Mouse (Mus musculus) hematopoietic stem cell, adult 5-6 weeks (primary cell): ENCODE results near the gene Lrrc59. TPM values are rescaled to one million over a fixed set of nuclear protein-coding genes. Genes with fewer than 3 reads are reported as not detected.
"Not testable (repeated sequence)": the region's sequence is repeated elsewhere in the genome, so short reads cannot be mapped to it uniquely, and the experiment has no call there.

Experiments
- ATAC-seq, 2 experiments: fragments of 125-278 bp in 1 of 2; replicated peaks in 1 of 2; 2 replicates each; pipeline ENCODE4 v1.8.0; 2016 to 2017; ENCODE audit warnings: inconsistent platforms in 2 of 2, mild to moderate bottlenecking in 2 of 2, moderate number of reproducible peaks in 2 of 2, low read depth in 1 of 2, moderate TSS enrichment in 1 of 2; ENCODE audit not compliant: low FRiP score in 2 of 2, poor library complexity in 2 of 2, severe bottlenecking in 2 of 2, insufficient read depth in 1 of 2, low TSS enrichment in 1 of 2
- total RNA-seq: library from RNA; stranded (forward); fragments of 172-1452, 232-1000 nt; gene quantifications from 2 replicates; pipeline ENCODE4 v1.2.3, GENCODE M21; 2017

The Lrrc59 gene
- total RNA-seq, 1 experiment from 2014 or later, result 117 TPM

GRCm38 (mm10) chr11:94676754-94677606 is 47.4 kb downstream of the Lrrc59 start, which contains the start of gene Xylt2:
Xylt2 (minus strand) TSS chr11:94677515.
- ATAC-seq, result peak; percentile 90

- peak in 1 of 2 experiments; percentile 26; a peak in 1 of 4 replicates for ATAC-seq
Observed at GRCm38 (mm10) chr11:94677607-94678145, 48.1 kb downstream of the Lrrc59 start.

GRCm38 (mm10) chr11:94680639-94681038 is 51.1 kb downstream of the Lrrc59 start:
- no peak for ATAC-seq

- ATAC-seq, result no peak
Observed at GRCm38 (mm10) chr11:94681640-94682039, 52.1 kb downstream of the Lrrc59 start.

- no peak for ATAC-seq
Observed at GRCm38 (mm10) chr11:94682427-94682826, 52.9 kb downstream of the Lrrc59 start.

DNA sequence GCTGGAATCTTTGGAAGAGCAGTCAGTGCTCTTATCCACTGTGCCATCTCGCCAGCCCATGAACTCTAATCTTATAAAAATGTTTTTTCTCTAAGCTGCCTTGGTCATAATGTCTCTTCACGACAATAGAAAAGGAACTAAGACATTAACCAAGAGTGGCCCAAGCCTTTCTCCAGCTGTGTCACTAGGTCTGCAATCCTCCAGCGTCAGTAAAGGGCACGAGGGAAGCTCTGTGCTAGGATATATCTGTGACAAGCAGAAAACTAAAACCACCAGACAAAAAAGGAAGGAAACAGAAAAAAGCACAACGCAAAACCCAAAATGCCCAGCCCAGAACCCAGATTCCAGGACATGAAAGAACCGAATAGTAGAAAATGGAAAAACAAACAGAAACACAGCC is 57.6 kb downstream of the Lrrc59 start:
- peak in 1 of 2 experiments; percentile 39; a peak in 1 of 4 replicates for ATAC-seq

- ATAC-seq, result not testable (repeated sequence)
Observed at GRCm38 (mm10) chr11:94692502-94692901, 62.9 kb downstream of the Lrrc59 start.

Other genes starting within 250 kb of the Lrrc59 start
- 2.6 and 3.8 TPM in 2 replicates for gene Abcc3, start 236.8 kb upstream of the Lrrc59 start, total RNA-seq
- not detected in 2 replicates for gene Cacna1g, start 155.6 kb upstream of the Lrrc59 start, total RNA-seq
- gene Spata20, start 143.6 kb upstream of the Lrrc59 start, total RNA-seq, result not detected in 2 replicates
- 0.06 and 0.20 TPM in 2 replicates for gene Epn3, start 129.8 kb upstream of the Lrrc59 start, total RNA-seq
- 0.74 and 1.8 TPM in 2 replicates for gene Mycbpap, start 108.0 kb upstream of the Lrrc59 start, total RNA-seq
- 10.8 and 12.8 TPM in 2 replicates for gene Rsad1, start 80.5 kb upstream of the Lrrc59 start, total RNA-seq
- 0.40 and 0.44 TPM in 2 replicates for gene Chad, start 64.7 kb upstream of the Lrrc59 start, total RNA-seq
- 8.0 and 10.4 TPM in 2 replicates for gene Acsf2, start 27.9 kb upstream of the Lrrc59 start, total RNA-seq
- 31.3 and 36.5 TPM in 2 replicates for gene Mrpl27, start 24.0 kb downstream of the Lrrc59 start, total RNA-seq
- gene Eme1, start 24.2 kb downstream of the Lrrc59 start, total RNA-seq, result 12.4 and 20.9 TPM in 2 replicates
- 4.5 and 7.3 TPM in 2 replicates for gene Xylt2, start 47.7 kb downstream of the Lrrc59 start, total RNA-seq
- not detected in 2 replicates for gene Gm11541, start 74.7 kb downstream of the Lrrc59 start, total RNA-seq
- gene Cdc34b, start 112.0 kb downstream of the Lrrc59 start, total RNA-seq, result not detected in 2 replicates
- gene Tmem92, start 152.9 kb downstream of the Lrrc59 start, total RNA-seq, result not detected in 2 replicates